Mouse (Mus musculus): ENCODE results near the gene Acot1. TPM values are rescaled to one million over a fixed set of nuclear protein-coding genes. Genes with fewer than 3 reads are reported as not detected.
A peak's percentile ranks its signal among the peaks of the same experiment; 100 is the strongest.
"Not testable (repeated sequence)": the region's sequence is repeated elsewhere in the genome, so short reads cannot be mapped to it uniquely, and the experiment has no call there.

The Acot1 gene
- polyA plus RNA-seq (2016; fragmentation: Nextera tagmentation; extraction: Ambion mirVana), result 38.1 and 43.9 TPM in 2 replicates

- H3K9me3 ChIP-seq, H3K36me3 ChIP-seq, H3K27me3 ChIP-seq: not testable (repeated sequence)
- Histone ChIP-seq H3K27ac (peak within 1 kb of the TSS; percentile 70), H3K4me2 (peak within 1 kb of the TSS; percentile 58), H3K9ac (replicated peaks) (peak within 1 kb of the TSS; percentile 70), H3K4me1 (replicated peaks) (peaks cover 30% of the 10 kb centered on the region), H3K4me3 (replicated peaks) (peak within 1 kb of the TSS; percentile 48)
- ATAC-seq (ENCODE audit: insufficient number of reproducible peaks, insufficient read depth, low FRiP score, low TSS enrichment, low read depth), result peak; percentile 94
- WGBS, result 3% methylated on average over 59 of the region's 70 CpGs
These were observed at the start of gene Acot1 for GRCm38 (mm10) chr12:84009171-84009965. Gene Acot1 (plus strand): TSS chr12:84009490.

GRCm38 (mm10) chr12:83965235-83965634 lies 44.1 kb upstream of the Acot1 start:
- Histone ChIP-seq H3K4me3 (replicated peaks) (no peak overlapping the region), H3K4me2 (no peak overlapping the region), H3K9ac (replicated peaks) (no peak overlapping the region), H3K36me3 (no peaks in the 10 kb centered on the region), H3K27me3 (no peaks in the 10 kb centered on the region), H3K9me3 (no peaks in the 10 kb centered on the region), H3K27ac (no peak overlapping the region), H3K4me1 (replicated peaks) (no peaks in the 10 kb centered on the region)
- no peak for ATAC-seq (ENCODE audit: insufficient number of reproducible peaks, insufficient read depth, low FRiP score, low TSS enrichment, low read depth)
- WGBS, result 85% methylated on average over 7 of the region's 7 CpGs

- no peak overlapping the region for H3K4me2 ChIP-seq
- no peaks in the 10 kb centered on the region for H3K27me3 ChIP-seq
- H3K36me3 ChIP-seq, result no peaks in the 10 kb centered on the region
- no peak for ATAC-seq (ENCODE audit: insufficient number of reproducible peaks, insufficient read depth, low FRiP score, low TSS enrichment, low read depth)
- 55% methylated on average over 2 of the region's 2 CpGs for WGBS
- H3K9ac ChIP-seq (replicated peaks), result no peak overlapping the region
- H3K27ac ChIP-seq, result no peak overlapping the region
- H3K4me3 ChIP-seq (replicated peaks), result no peak overlapping the region
- H3K9me3 ChIP-seq, result peaks cover 7% of the 10 kb centered on the region; the same call in 1 of the 2 replicates
- H3K4me1 ChIP-seq (replicated peaks), result no peaks in the 10 kb centered on the region
These were observed 37.2 kb upstream of the Acot1 start for GRCm38 (mm10) chr12:83972117-83972516.

- no peaks in the 10 kb centered on the region for H3K36me3 ChIP-seq
- 85% methylated on average over 6 of the region's 6 CpGs for WGBS
- H3K4me3 ChIP-seq (replicated peaks), result no peak overlapping the region
- H3K4me1 ChIP-seq (replicated peaks), result no peaks in the 10 kb centered on the region
- H3K4me2 ChIP-seq, result no peak overlapping the region
- H3K9ac ChIP-seq (replicated peaks), result no peak overlapping the region
- ATAC-seq (ENCODE audit: insufficient number of reproducible peaks, insufficient read depth, low FRiP score, low TSS enrichment, low read depth), result no peak
- H3K27ac ChIP-seq, result no peak overlapping the region
- no peaks in the 10 kb centered on the region for H3K27me3 ChIP-seq
- peaks cover 7% of the 10 kb centered on the region; the same call in 1 of the 2 replicates for H3K9me3 ChIP-seq
These were observed 30.4 kb upstream of the Acot1 start for GRCm38 (mm10) chr12:83978862-83979261.

- no peak overlapping the region for H3K27ac ChIP-seq
These were observed 27.7 kb upstream of the Acot1 start for GRCm38 (mm10) chr12:83981615-83982014.

GRCm38 (mm10) chr12:83984752-83985151 lies 24.5 kb upstream of the Acot1 start, which contains the start of gene Heatr4:
Gene Heatr4 (minus strand): TSS chr12:83984852.
- no peak for ATAC-seq (ENCODE audit: insufficient number of reproducible peaks, insufficient read depth, low FRiP score, low TSS enrichment, low read depth)
- no peak within 1 kb of the TSS for H3K9ac ChIP-seq (replicated peaks)
- no peak within 1 kb of the TSS for H3K4me3 ChIP-seq (replicated peaks)
- no peak within 1 kb of the TSS for H3K4me2 ChIP-seq
- no peaks in the 10 kb centered on the region for H3K36me3 ChIP-seq
- 0 out of 2 replicates have a peak, but pooled peaks cover 4% of the 10 kb centered on the region for H3K9me3 ChIP-seq
- H3K4me1 ChIP-seq (replicated peaks), result peaks cover 11% of the 10 kb centered on the region
- WGBS, result 71% methylated on average over 4 of the region's 4 CpGs
- no peaks in the 10 kb centered on the region for H3K27me3 ChIP-seq
- H3K27ac ChIP-seq, result no peak within 1 kb of the TSS

More at GRCm38 (mm10) chr12:83981615-83982014, 27.7 kb upstream of the Acot1 start:
- H3K4me1 ChIP-seq (replicated peaks), result peaks cover 3% of the 10 kb centered on the region
- WGBS, result 85% methylated on average over 4 of the region's 4 CpGs
- H3K36me3 ChIP-seq, result no peaks in the 10 kb centered on the region
- no peak for ATAC-seq (ENCODE audit: insufficient number of reproducible peaks, insufficient read depth, low FRiP score, low TSS enrichment, low read depth)
- H3K27me3 ChIP-seq, result no peaks in the 10 kb centered on the region
- H3K9me3 ChIP-seq, result no peaks in the 10 kb centered on the region
- H3K4me2 ChIP-seq, result no peak overlapping the region
- no peak overlapping the region for H3K9ac ChIP-seq (replicated peaks)
- H3K4me3 ChIP-seq (replicated peaks), result no peak overlapping the region

GRCm38 (mm10) chr12:83987242-83987582 lies 22.1 kb upstream of the Acot1 start:
- Histone ChIP-seq H3K27me3 (no peaks in the 10 kb centered on the region), H3K4me1 (replicated peaks) (peaks cover 11% of the 10 kb centered on the region), H3K9ac (replicated peaks) (0 out of 2 replicates have a peak overlapping the region, but pooled peaks have one; percentile 81), H3K36me3 (no peaks in the 10 kb centered on the region), H3K4me3 (replicated peaks) (peak overlapping the region; percentile 59), H3K4me2 (peak overlapping the region; percentile 61), H3K27ac (peak overlapping the region; percentile 95), H3K9me3 (0 out of 2 replicates have a peak, but pooled peaks cover 4% of the 10 kb centered on the region)
- no peak for ATAC-seq (ENCODE audit: insufficient number of reproducible peaks, insufficient read depth, low FRiP score, low TSS enrichment, low read depth)
- WGBS, result 38% methylated on average over 8 of the region's 8 CpGs

- WGBS, result under 1% methylated on average over 79 of the region's 80 CpGs
- ATAC-seq (ENCODE audit: insufficient number of reproducible peaks, insufficient read depth, low FRiP score, low TSS enrichment, low read depth), result peak; percentile 85
- Histone ChIP-seq H3K4me2 (peak within 1 kb of the TSS; percentile 61), H3K4me3 (replicated peaks) (peak within 1 kb of the TSS; percentile 59), H3K9me3 (0 out of 2 replicates have a peak, but pooled peaks cover 4% of the 10 kb centered on the region), H3K9ac (replicated peaks) (peak within 1 kb of the TSS; percentile 81), H3K36me3 (no peaks in the 10 kb centered on the region), H3K27me3 (no peaks in the 10 kb centered on the region), H3K27ac (peak within 1 kb of the TSS; percentile 95), H3K4me1 (replicated peaks) (peaks cover 11% of the 10 kb centered on the region)
These were observed 21.5 kb upstream of the Acot1 start, which contains the start of gene Acot2 for GRCm38 (mm10) chr12:83987583-83988441. Gene Acot2 (plus strand): TSS chr12:83987861.

GRCm38 (mm10) chr12:83988483-83988882 lies 20.8 kb upstream of the Acot1 start:
- Histone ChIP-seq H3K27me3 (no peaks in the 10 kb centered on the region), H3K36me3 (peaks cover 4% of the 10 kb centered on the region; the same call in 1 of the 2 replicates), H3K27ac (peak overlapping the region; percentile 95), H3K4me2 (peak overlapping the region; percentile 61), H3K9ac (replicated peaks) (peak overlapping the region; percentile 81), H3K4me1 (replicated peaks) (peaks cover 11% of the 10 kb centered on the region), H3K9me3 (0 out of 2 replicates have a peak, but pooled peaks cover 4% of the 10 kb centered on the region), H3K4me3 (replicated peaks) (peak overlapping the region; percentile 59)
- 63% methylated on average over 4 of the region's 4 CpGs for WGBS
- 0 out of 2 replicates have a peak, but pooled peaks have one; percentile 36 for ATAC-seq (ENCODE audit: insufficient number of reproducible peaks, insufficient read depth, low FRiP score, low TSS enrichment, low read depth)

- H3K27me3 ChIP-seq, result no peaks in the 10 kb centered on the region
- H3K9ac ChIP-seq (replicated peaks), result no peak overlapping the region
- H3K4me1 ChIP-seq (replicated peaks), result peaks cover 11% of the 10 kb centered on the region
- WGBS, result 96% methylated on average over 4 of the region's 4 CpGs
- H3K4me2 ChIP-seq, result 0 out of 2 replicates have a peak overlapping the region, but pooled peaks have one; percentile 6
- H3K27ac ChIP-seq, result no peak overlapping the region
- peaks cover 7% of the 10 kb centered on the region; the same call in 1 of the 2 replicates for H3K36me3 ChIP-seq
- H3K9me3 ChIP-seq, result 0 out of 2 replicates have a peak, but pooled peaks cover 4% of the 10 kb centered on the region
- ATAC-seq (ENCODE audit: insufficient number of reproducible peaks, insufficient read depth, low FRiP score, low TSS enrichment, low read depth), result no peak
- no peak overlapping the region for H3K4me3 ChIP-seq (replicated peaks)
These were observed 19.9 kb upstream of the Acot1 start for GRCm38 (mm10) chr12:83989378-83989777.

- Histone ChIP-seq H3K4me1 (replicated peaks) (no peaks in the 10 kb centered on the region), H3K4me2 (no peak overlapping the region), H3K4me3 (replicated peaks) (no peak overlapping the region), H3K27me3 (no peaks in the 10 kb centered on the region), H3K9me3 (0 out of 2 replicates have a peak, but pooled peaks cover 9% of the 10 kb centered on the region), H3K27ac (no peak overlapping the region), H3K9ac (replicated peaks) (no peak overlapping the region), H3K36me3 (peaks cover 9% of the 10 kb centered on the region; the same call in 1 of the 2 replicates)
- no peak for ATAC-seq (ENCODE audit: insufficient number of reproducible peaks, insufficient read depth, low FRiP score, low TSS enrichment, low read depth)
- 71% methylated on average over 2 of the region's 2 CpGs for WGBS
These were observed 12.1 kb upstream of the Acot1 start for GRCm38 (mm10) chr12:83997221-83997620.

All from limb, embryonic 12.5 days (tissue).